Mouse (Mus musculus): ENCODE measurements around the gene Mfsd10. TPM values are rescaled to one million over a fixed set of nuclear protein-coding genes. Genes with fewer than 3 reads are reported as not detected.
A peak's percentile ranks its signal among the peaks of the same experiment; 100 is the strongest.
"Not testable (repeated sequence)": the region's sequence is repeated elsewhere in the genome, so short reads cannot be mapped to it uniquely, and the experiment has no call there.

Gene Mfsd10
- polyA plus RNA-seq, 1 experiment from 2014 or later: 109 TPM

DNA sequence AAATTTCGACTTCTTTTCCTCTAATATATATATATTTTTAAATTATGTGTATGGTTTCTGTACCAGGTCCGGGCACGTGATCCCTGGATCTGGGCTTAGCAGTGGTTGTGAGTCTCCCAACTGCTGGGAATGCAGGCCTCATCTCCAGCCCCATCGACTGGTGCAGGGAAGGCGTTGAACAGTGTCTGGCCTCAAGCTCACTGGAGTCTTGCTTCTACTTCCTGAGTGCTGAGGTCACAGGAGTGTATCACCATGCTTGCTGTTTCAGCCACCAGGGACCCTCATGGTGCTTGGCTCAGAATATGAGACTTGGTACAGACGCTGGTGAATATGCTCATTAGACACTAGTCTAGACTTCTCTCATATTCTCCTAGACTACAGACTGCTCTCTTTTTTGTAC, 44.3 kb downstream of the Mfsd10 start:
- no peak overlapping the region for H3K27ac ChIP-seq (replicated peaks)
- peaks cover 19% of the 10 kb centered on the region for H3K4me1 ChIP-seq (replicated peaks)

DNA sequence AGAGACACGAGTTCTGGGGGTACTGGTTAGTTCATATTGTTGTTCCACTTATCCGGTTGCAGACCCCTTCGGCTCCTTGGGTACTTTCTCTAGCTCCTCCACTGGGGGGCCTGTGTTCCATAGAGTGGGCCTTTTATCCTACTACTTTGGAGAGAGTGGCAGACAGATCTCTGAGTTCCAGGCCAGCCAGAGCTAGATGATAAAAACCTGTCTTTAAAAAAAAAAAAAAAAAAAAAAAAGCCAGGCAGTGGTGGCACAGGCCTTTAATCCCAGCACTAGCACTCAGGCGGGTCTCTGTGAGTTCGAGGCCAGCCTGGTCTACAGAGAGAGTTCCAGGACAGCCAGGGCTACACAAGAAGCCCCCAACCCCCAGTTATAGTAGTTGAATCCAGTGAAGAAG, 44.8 kb downstream of the Mfsd10 start:
- 80% methylated on average over 5 of the region's 5 CpGs for WGBS
- not testable (repeated sequence) for ATAC-seq (ENCODE audit: low FRiP score, low read depth); H3K4me3 ChIP-seq

More for the DNA sequence above, 44.3 kb downstream of the Mfsd10 start:
- H3K9me3 ChIP-seq: no peaks in the 10 kb centered on the region
- H3K4me2 ChIP-seq: no peak overlapping the region
- no peak overlapping the region for H3K9ac ChIP-seq
- no peak overlapping the region for H3K4me3 ChIP-seq
- no peak for ATAC-seq (ENCODE audit: low FRiP score, low read depth)
- no peaks in the 10 kb centered on the region for H3K36me3 ChIP-seq
- WGBS: 93% methylated on average over 6 of the region's 6 CpGs
- no peaks in the 10 kb centered on the region for H3K27me3 ChIP-seq

DNA sequence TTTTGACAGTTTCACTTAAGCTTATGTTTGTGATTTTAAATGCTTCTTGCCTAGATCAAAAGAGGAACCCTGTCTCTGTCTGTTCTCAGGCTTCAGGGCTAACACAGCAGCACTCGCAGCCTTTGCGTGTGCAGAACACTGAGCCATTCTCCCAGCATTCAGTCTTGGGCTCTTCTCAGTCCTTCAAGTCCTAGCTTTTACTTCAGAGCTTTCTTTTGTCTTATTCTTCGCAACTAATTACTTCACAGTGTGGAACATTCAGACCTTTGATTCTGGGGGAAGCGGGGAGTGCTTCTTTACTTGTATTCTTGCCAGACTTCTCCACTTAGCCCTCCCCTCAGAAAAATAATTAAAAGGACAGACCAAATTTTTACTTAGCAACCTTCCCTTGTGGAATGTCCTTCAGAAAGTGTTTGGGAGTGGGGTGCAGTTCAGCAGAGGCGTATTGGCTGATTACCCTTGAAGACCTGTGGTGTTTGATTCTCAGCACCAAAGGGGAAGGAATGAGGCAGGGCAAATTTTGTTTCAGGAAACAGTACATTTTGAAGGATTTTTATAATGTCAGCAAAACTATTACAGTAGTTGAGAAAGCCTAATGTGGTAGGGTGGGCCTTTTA, 45.5 kb downstream of the Mfsd10 start:
- Histone ChIP-seq H3K36me3 (no peaks in the 10 kb centered on the region), H3K9ac (no peak overlapping the region), H3K9me3 (no peaks in the 10 kb centered on the region), H3K4me2 (no peak overlapping the region), H3K4me3 (no peak overlapping the region), H3K27me3 (no peaks in the 10 kb centered on the region), H3K27ac (replicated peaks) (0 out of 2 replicates have a peak overlapping the region, but pooled peaks have one; percentile 51), H3K4me1 (replicated peaks) (peaks cover 26% of the 10 kb centered on the region)
- 28% methylated on average over 5 of the region's 5 CpGs for WGBS
- ATAC-seq (ENCODE audit: low FRiP score, low read depth): no peak

More for the DNA sequence above, 44.8 kb downstream of the Mfsd10 start:
- not testable (repeated sequence) for H3K27ac ChIP-seq (replicated peaks); H3K4me2 ChIP-seq; H3K36me3 ChIP-seq; H3K9ac ChIP-seq; H3K27me3 ChIP-seq; H3K9me3 ChIP-seq
- H3K4me1 ChIP-seq (replicated peaks): peaks cover 22% of the 10 kb centered on the region

DNA sequence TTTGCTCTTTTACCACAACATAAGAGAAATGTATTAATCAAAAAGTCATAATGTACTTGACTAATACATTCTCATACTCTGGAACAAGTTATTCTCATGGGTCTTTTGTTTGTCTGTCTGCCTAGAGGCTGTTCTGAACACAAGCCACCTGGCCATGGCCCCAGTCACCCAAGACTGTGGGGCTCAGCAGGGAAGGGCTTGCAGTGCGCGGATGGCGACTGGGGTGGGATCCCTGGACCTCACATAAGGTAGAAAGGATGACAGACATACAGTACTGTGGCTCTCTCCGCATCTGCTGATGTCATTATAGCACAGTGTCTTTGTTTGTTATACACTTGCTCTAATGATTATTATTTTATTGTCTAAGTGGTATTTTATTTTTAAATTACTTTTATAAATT, 46.3 kb downstream of the Mfsd10 start:
- ATAC-seq (ENCODE audit: low FRiP score, low read depth): no peak
- Histone ChIP-seq H3K4me3 (no peak overlapping the region), H3K4me2 (no peak overlapping the region), H3K4me1 (replicated peaks) (peaks cover 26% of the 10 kb centered on the region), H3K9ac (no peak overlapping the region), H3K27me3 (no peaks in the 10 kb centered on the region), H3K27ac (replicated peaks) (no peak overlapping the region), H3K9me3 (no peaks in the 10 kb centered on the region), H3K36me3 (no peaks in the 10 kb centered on the region)
- 48% methylated on average over 4 of the region's 4 CpGs for WGBS

DNA sequence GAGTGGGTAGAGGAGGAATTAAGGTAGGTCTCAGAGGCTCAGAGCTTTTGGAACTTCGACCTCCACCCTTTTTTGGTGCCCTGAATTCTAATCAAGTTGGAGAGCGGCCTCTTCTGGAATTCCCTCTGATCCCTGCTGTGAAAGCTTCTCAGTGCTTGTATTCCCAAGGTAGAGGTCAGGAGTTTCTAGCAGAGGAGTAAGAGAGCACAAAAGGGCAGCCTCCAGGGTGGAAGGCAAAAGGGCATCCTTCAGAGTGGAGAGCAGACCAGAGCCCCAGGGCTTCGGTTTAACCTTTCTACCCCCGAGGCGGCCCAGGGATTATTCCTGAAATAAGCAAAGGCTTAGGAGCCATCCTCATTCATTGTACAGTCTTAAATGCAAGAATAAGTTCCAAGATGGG, 47.0 kb downstream of the Mfsd10 start:
- 10% methylated on average over 5 of the region's 5 CpGs for WGBS
- H3K9me3 ChIP-seq: no peaks in the 10 kb centered on the region
- H3K27me3 ChIP-seq: no peaks in the 10 kb centered on the region
- H3K27ac ChIP-seq (replicated peaks): no peak overlapping the region
- H3K4me2 ChIP-seq: no peak overlapping the region
- H3K9ac ChIP-seq: no peak overlapping the region
- no peak overlapping the region for H3K4me3 ChIP-seq
- no peaks in the 10 kb centered on the region for H3K36me3 ChIP-seq
- peaks cover 26% of the 10 kb centered on the region for H3K4me1 ChIP-seq (replicated peaks)
- ATAC-seq (ENCODE audit: low FRiP score, low read depth): no peak

DNA sequence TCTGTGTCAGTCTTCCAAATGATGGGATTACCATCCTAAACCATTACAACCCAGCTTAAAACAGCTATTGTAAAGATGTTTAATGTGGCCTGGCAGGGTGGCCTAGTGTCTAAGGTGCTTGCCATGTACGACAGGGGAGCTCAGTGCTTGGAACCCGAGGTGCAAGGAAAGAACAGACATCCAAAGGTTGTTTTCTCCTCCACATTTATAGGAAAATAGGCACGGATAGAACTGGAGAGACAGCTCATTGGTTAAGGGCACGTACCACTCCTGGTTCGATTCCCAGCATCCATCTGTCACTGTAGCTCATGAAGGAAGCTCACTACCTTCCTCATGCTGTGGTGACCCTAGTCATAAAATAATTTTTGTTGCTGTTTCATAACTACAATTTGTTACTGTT, 49.1 kb downstream of the Mfsd10 start:
- H3K9me3 ChIP-seq: no peaks in the 10 kb centered on the region
- H3K9ac ChIP-seq: no peak overlapping the region
- H3K4me3 ChIP-seq: no peak overlapping the region
- H3K36me3 ChIP-seq: no peaks in the 10 kb centered on the region
- no peak overlapping the region for H3K4me2 ChIP-seq
- H3K27ac ChIP-seq (replicated peaks): no peak overlapping the region
- ATAC-seq (ENCODE audit: low FRiP score, low read depth): no peak
- H3K27me3 ChIP-seq: no peaks in the 10 kb centered on the region
- peaks cover 33% of the 10 kb centered on the region for H3K4me1 ChIP-seq (replicated peaks)
- 88% methylated on average over 5 of the region's 5 CpGs for WGBS

DNA sequence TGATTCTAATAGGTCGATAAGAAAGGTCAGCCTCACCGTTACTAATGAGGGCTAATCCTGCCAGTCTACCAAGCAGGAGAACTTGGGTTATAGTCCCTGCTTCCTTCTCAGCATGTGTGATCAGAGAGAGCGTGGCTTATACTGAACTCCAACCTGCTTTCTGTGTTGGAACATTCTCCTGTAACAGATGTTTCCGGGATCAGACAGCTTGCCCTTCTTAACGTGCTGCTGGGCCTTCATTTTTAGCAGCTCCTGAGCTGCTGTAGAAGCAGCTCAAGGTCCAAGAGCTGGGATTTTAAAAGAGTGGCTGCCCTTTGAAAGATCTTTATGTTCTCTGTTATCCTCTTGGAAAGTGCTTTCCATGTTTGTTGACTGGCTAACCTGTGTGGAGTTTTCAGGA, 51.8 kb downstream of the Mfsd10 start:
- WGBS: 77% methylated on average over 5 of the region's 5 CpGs
- peaks cover 30% of the 10 kb centered on the region for H3K4me1 ChIP-seq (replicated peaks)
- ATAC-seq (ENCODE audit: low FRiP score, low read depth): no peak

More for the DNA sequence above, 51.8 kb downstream of the Mfsd10 start:
- no peak overlapping the region for H3K9ac ChIP-seq
- no peak overlapping the region for H3K27ac ChIP-seq (replicated peaks)
- H3K36me3 ChIP-seq: no peaks in the 10 kb centered on the region
- H3K4me2 ChIP-seq: no peak overlapping the region
- no peaks in the 10 kb centered on the region for H3K9me3 ChIP-seq
- H3K4me3 ChIP-seq: no peak overlapping the region
- no peaks in the 10 kb centered on the region for H3K27me3 ChIP-seq

Other genes with a start within 250 kb of the Mfsd10 start
- gene Tnip2, start 123.2 kb downstream of the Mfsd10 start, polyA plus RNA-seq (2015; fragmentation: Nextera tagmentation; extraction: Ambion mirVana): 13.3 and 15.0 TPM in 2 replicates
- gene Sh3bp2, start 111.4 kb downstream of the Mfsd10 start, polyA plus RNA-seq (2015; fragmentation: Nextera tagmentation; extraction: Ambion mirVana): 20.6 and 21.4 TPM in 2 replicates
- 206 and 221 TPM in 2 replicates for gene Add1, start 63.5 kb downstream of the Mfsd10 start, polyA plus RNA-seq (2015; fragmentation: Nextera tagmentation; extraction: Ambion mirVana)
- 20.5 and 21.3 TPM in 2 replicates for gene Nop14, start 22.9 kb upstream of the Mfsd10 start, polyA plus RNA-seq (2015; fragmentation: Nextera tagmentation; extraction: Ambion mirVana)
- 2.3 and 3.8 TPM in 2 replicates for gene Grk4, start 23.2 kb upstream of the Mfsd10 start, polyA plus RNA-seq (2015; fragmentation: Nextera tagmentation; extraction: Ambion mirVana)
- 13.8 and 14.4 TPM in 2 replicates for gene Htt, start 124.5 kb upstream of the Mfsd10 start, polyA plus RNA-seq (2015; fragmentation: Nextera tagmentation; extraction: Ambion mirVana)

Data from hindbrain, embryonic 15.5 days (tissue).